Mouse (Mus musculus): ENCODE measurements at regions not wholly inside any gene's neighbourhood (a gene's known extent, or its start where the extent isn't known, plus 50 kb on each side); places are given as distances from the start of the nearest gene placed in this dataset.

DNA sequence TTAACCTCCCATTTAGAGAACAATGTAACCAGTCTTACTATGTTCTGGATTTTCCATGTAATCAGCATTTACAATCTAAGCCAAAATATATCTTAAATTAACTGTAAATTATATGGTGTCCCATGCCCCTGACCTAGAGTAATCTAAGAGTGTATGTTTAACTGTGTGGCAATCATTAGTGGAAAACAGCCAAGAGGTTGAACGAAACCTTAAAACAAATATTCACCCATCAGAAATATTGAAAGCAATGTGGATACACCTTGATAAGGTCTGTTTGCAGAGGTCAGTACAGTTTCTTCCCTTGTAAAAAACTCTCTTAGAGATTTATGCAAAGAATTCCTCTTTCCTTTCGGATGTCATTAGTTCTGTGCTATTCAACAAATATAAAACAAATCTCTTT is 134.7 kb upstream of the Ufl1 start:
- Histone ChIP-seq H3K27ac (no peak overlapping the region), H3K4me2 (no peak overlapping the region), H3K4me1 (replicated peaks) (no peaks in the 10 kb centered on the region), H3K36me3 (no peaks in the 10 kb centered on the region), H3K4me3 (no peak overlapping the region), H3K9ac (no peak overlapping the region), H3K9me3 (no peaks in the 10 kb centered on the region), H3K27me3 (no peaks in the 10 kb centered on the region)
- ATAC-seq (ENCODE audit: low FRiP score) = no peak
- 69% methylated on average over 2 of the region's 2 CpGs for WGBS

DNA sequence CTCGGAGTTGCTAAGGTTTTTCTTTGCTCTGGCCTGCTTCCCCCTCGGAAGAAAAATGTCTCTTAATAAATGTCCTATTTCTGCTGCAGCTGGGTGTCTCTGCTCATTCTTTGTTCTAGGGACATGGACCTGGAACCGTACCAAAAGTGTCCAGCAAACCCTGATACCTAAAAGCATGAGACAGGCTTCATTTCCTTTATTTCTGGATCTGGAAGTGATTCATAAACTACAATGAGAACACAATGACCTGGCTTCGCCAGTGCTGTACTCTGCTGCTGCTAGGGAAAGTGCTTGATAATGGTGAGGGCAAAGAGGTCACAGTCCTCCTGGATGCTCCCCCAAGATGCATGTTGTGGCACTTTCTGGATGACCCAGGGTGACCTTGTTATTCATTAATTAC is 128.8 kb upstream of the Ufl1 start:
- Histone ChIP-seq H3K4me2 (no peak overlapping the region), H3K4me1 (replicated peaks) (peaks cover 32% of the 10 kb centered on the region), H3K4me3 (no peak overlapping the region), H3K27ac (peak overlapping the region; percentile 91), H3K36me3 (no peaks in the 10 kb centered on the region), H3K9me3 (no peaks in the 10 kb centered on the region), H3K27me3 (no peaks in the 10 kb centered on the region), H3K9ac (no peak overlapping the region)
- 40% methylated on average over 4 of the region's 4 CpGs for WGBS
- ATAC-seq (ENCODE audit: low FRiP score) = no peak

DNA sequence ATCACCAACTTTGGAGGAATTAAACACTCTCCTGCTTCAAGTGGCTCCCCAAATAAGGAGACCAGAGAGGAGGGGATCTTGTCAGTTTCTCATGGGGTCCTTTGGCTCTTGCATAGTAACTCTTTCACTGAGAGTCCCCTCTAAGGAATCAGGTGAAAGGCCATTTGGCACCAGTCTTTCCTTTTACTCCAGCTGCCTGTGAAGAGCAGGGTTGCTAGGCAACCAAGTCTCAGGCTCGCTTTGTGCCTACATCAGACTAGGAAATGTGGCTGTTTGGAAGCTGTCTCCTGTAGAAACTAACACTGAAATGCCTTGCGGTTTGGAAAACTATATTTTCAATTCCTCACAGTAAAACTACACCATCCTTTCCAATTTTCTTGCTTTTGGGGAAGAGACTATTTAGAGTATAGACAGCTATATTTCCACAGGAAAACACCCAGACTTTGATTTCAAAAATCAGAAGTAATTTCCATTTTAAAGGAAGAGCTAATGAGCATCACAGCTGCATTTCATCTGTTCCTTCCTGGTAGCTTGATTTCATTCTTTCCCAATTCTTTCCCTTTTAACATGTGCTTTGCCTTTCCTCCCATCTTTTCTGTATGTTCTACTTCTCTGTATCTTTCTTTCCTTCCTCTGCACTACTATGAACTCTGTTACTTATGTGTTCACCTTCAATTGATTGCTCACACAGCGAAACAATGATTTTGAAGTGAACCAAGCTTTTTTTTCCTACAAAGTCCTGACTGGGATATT is 127.3 kb upstream of the Ufl1 start:
- Histone ChIP-seq H3K9ac (no peak overlapping the region), H3K36me3 (no peaks in the 10 kb centered on the region), H3K4me1 (replicated peaks) (peaks cover 32% of the 10 kb centered on the region), H3K27ac (peak overlapping the region; percentile 91), H3K27me3 (no peaks in the 10 kb centered on the region), H3K9me3 (no peaks in the 10 kb centered on the region), H3K4me2 (peak overlapping the region; percentile 18; the same call in 1 of the 2 replicates), H3K4me3 (no peak overlapping the region)
- peak; percentile 96 for ATAC-seq (ENCODE audit: low FRiP score)
- WGBS = 8% methylated on average over 3 of the region's 3 CpGs

- Histone ChIP-seq H3K27ac (peak overlapping the region; percentile 91), H3K9ac (no peak overlapping the region), H3K36me3 (no peaks in the 10 kb centered on the region), H3K4me2 (0 out of 2 replicates have a peak overlapping the region, but pooled peaks have one; percentile 4), H3K27me3 (no peaks in the 10 kb centered on the region), H3K4me1 (replicated peaks) (peaks cover 32% of the 10 kb centered on the region), H3K4me3 (no peak overlapping the region), H3K9me3 (no peaks in the 10 kb centered on the region)
- 0 out of 2 replicates have a peak, but pooled peaks have one; percentile 36 for ATAC-seq (ENCODE audit: low FRiP score)
- WGBS = 22% methylated on average over 4 of the region's 4 CpGs
These were observed 126.2 kb upstream of the Ufl1 start for GRCm38 (mm10) chr4:25407842-25408241.

DNA sequence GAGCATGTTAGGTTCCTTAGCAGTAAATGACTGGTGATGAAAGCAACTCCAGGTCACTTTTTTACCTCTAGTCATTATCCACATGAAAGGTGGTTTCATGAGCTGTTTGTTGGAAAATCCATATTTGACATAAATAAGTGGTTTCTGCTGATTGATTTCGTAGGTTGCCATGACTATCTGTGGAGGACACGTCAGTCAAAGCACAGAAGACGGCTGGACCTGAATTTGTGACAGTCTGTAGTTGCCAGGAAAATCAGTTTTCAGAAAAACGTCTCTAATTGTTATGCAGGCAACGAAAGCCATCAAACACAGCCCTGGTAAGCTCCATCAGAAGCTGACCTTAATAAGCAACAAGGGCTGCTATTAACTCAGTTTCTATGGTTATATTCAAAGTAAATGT is 107.9 kb upstream of the Ufl1 start:
- 74% methylated on average over 5 of the region's 5 CpGs for WGBS
- no peaks in the 10 kb centered on the region for H3K9me3 ChIP-seq
- H3K4me1 ChIP-seq (replicated peaks) = no peaks in the 10 kb centered on the region
- no peak for ATAC-seq (ENCODE audit: low FRiP score)
- H3K4me3 ChIP-seq = no peak overlapping the region
- H3K4me2 ChIP-seq = no peak overlapping the region
- H3K36me3 ChIP-seq = no peaks in the 10 kb centered on the region
- no peaks in the 10 kb centered on the region for H3K27me3 ChIP-seq
- H3K9ac ChIP-seq = no peak overlapping the region
- no peak overlapping the region for H3K27ac ChIP-seq

DNA sequence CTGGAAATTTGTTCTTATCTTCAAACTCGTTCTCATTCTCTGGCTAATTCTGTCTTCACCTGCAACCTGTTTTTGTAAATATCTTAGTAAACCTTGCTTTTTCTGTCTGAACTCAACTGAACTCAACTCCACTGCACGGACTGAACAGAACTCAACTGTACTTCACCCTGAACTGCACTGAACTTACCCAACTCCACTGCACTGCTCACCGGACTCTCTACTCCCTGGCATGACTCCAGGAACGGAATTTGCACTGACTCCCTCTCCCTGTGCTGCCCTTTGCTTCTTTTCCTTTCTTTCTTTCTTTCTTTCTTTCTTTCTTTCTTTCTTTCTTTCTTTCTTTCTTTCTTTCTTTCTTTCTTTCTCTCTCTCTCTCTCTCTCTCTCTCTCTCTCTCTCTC is 90.4 kb upstream of the Ufl1 start:
- 85% methylated on average over 4 of the region's 4 CpGs for WGBS

DNA sequence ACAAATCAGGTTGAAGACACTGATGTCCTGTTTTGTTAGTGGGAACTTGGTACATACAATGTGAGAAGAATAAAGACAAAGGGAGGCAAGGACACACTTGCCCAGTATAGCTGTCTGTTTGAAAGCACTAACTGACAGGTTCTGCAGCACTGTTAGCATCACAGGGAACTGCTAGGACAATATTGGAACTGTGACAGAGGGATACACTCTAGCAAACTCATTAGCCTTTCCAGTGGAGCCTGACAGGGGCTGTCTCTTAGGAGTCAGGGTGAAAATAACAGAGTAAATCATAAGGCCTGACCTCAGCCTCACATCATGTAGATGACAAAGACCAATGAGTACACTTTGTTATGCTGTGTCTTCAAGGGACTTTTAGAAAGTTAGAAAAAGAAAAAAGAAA is 82.8 kb upstream of the Ufl1 start:
- ATAC-seq (ENCODE audit: low FRiP score) = no peak
- Histone ChIP-seq H3K4me2 (no peak overlapping the region), H3K27me3 (no peaks in the 10 kb centered on the region)

More for the DNA sequence above, 90.4 kb upstream of the Ufl1 start:
- H3K4me2 ChIP-seq = no peak overlapping the region
- no peak overlapping the region for H3K9ac ChIP-seq
- ATAC-seq (ENCODE audit: low FRiP score) = no peak
- H3K27ac ChIP-seq = no peak overlapping the region
- H3K9me3 ChIP-seq = no peaks in the 10 kb centered on the region
- no peak overlapping the region for H3K4me3 ChIP-seq
- no peaks in the 10 kb centered on the region for H3K4me1 ChIP-seq (replicated peaks)
- H3K36me3 ChIP-seq = no peaks in the 10 kb centered on the region
- no peaks in the 10 kb centered on the region for H3K27me3 ChIP-seq

DNA sequence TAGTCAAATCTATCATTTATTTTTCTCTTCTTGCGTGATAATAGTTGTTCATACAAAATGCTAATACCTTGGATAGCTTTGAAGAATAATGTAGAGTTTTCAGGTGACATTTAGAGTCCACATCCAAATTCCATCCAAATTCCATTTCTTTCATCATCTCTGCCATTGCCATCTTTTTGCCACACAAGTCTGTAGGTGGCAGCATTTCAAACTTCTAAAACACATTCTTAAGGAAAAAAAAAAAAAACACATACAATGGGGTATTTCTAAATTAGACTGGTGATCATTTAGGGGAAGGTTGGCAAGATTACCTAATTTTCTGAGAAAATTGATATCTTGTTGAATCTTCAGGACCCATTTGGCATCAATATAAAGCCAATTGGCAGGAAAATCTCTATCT is 56.0 kb upstream of the Ufl1 start:
- H3K36me3 ChIP-seq = no peaks in the 10 kb centered on the region
- no peak overlapping the region for H3K27ac ChIP-seq
- no peak for ATAC-seq (ENCODE audit: low FRiP score)

More for the DNA sequence above, 82.8 kb upstream of the Ufl1 start:
- H3K9ac ChIP-seq = no peak overlapping the region
- no peaks in the 10 kb centered on the region for H3K9me3 ChIP-seq
- no peaks in the 10 kb centered on the region for H3K36me3 ChIP-seq
- H3K4me1 ChIP-seq (replicated peaks) = no peaks in the 10 kb centered on the region
- no peak overlapping the region for H3K4me3 ChIP-seq
- H3K27ac ChIP-seq = no peak overlapping the region

More for the DNA sequence above, 56.0 kb upstream of the Ufl1 start:
- no peaks in the 10 kb centered on the region for H3K9me3 ChIP-seq
- H3K4me3 ChIP-seq = no peak overlapping the region
- H3K9ac ChIP-seq = no peak overlapping the region
- no peak overlapping the region for H3K4me2 ChIP-seq
- no peaks in the 10 kb centered on the region for H3K4me1 ChIP-seq (replicated peaks)
- no peaks in the 10 kb centered on the region for H3K27me3 ChIP-seq
- 88% methylated on average over 1 of the region's 1 CpGs for WGBS
